8 mouse cellular contexts compared by ENCODE assay signal in genomic region chr7:27449256-27449862, GRCm38 (mm10). TPM values are rescaled to one million over a fixed set of nuclear protein-coding genes. Genes with fewer than 3 reads are reported as not detected.
DNase-seq lines count a peak whose midpoint lies in the region; ATAC-seq and TF ChIP-seq lines count a peak whose summit lies in the region.

No protein-coding gene starts in this region.

- 62% methylated on average over 10 of the region's 10 CpGs for WGBS in midbrain, embryonic 14.5 days
- WGBS in midbrain, embryonic 13.5 days: 62% methylated on average over 10 of the region's 10 CpGs
- 51% methylated on average over 10 of the region's 10 CpGs for WGBS in intestine, embryonic 15.5 days
- WGBS in thymus, adult 2 months: 74% methylated on average over 10 of the region's 10 CpGs

- ATAC-seq in midbrain, embryonic 14.5 days (ENCODE audit: low FRiP score, low TSS enrichment): no peak
- ATAC-seq in midbrain, embryonic 13.5 days: no peak
- ATAC-seq in intestine, embryonic 15.5 days: no peak

- DNase-seq in midbrain, embryonic 14.5 days: peak; percentile 65
- DNase-seq in c-Kit-positive CD71-negative TER-119-negative erythroid progenitor cells, embryonic 14.5 days (ENCODE audit: low read depth): peak; percentile 53
- peak; percentile 71 for DNase-seq in gastrocnemius, adult 18-20 months (ENCODE audit: low spot score)
- DNase-seq in left cerebral cortex, postnatal 4 days: peak; percentile 71
- DNase-seq in mesoderm, embryonic 11.5 days (ENCODE audit: low read depth, low spot score): peak; percentile 66
- peak; percentile 54 for DNase-seq in thymus, adult 2 months

- no peak for TF ChIP-seq POLR2A in thymus, adult 2 months (IDR thresholded peaks at IDR 0.05; ENCODE audit: control insufficient read depth, extremely low read depth, insufficient read depth, low read length, poor library complexity)

- H3K27me3 ChIP-seq in midbrain, embryonic 14.5 days (ENCODE audit: control insufficient read depth, insufficient read depth, low read length): no peaks in the 10 kb centered on the region
- peaks cover 22% of the 10 kb centered on the region for H3K27me3 ChIP-seq in midbrain, embryonic 13.5 days
- peaks cover 14% of the 10 kb centered on the region for H3K27me3 ChIP-seq in intestine, embryonic 15.5 days (replicated peaks)
- peaks cover 11% of the 10 kb centered on the region; the same call in 1 of the 2 replicates for H3K27me3 ChIP-seq in thymus, adult 2 months (ENCODE audit: control insufficient read depth, insufficient read depth, low read length)

- peaks cover 13% of the 10 kb centered on the region; the same call in 1 of the 2 replicates for H3K4me1 ChIP-seq in midbrain, embryonic 14.5 days (ENCODE audit: control insufficient read depth, insufficient read depth, low read length)
- H3K4me1 ChIP-seq in midbrain, embryonic 13.5 days (replicated peaks): peaks cover 22% of the 10 kb centered on the region
- H3K4me1 ChIP-seq in intestine, embryonic 15.5 days (replicated peaks): peaks cover 23% of the 10 kb centered on the region
- H3K4me1 ChIP-seq in thymus, adult 2 months (replicated peaks; ENCODE audit: control insufficient read depth, insufficient read depth, low read length): peaks cover 12% of the 10 kb centered on the region

- intact Hi-C loops in left cerebral cortex, postnatal 4 days (cut with DNase I): no loop called here

- H3K36me3 ChIP-seq in midbrain, embryonic 14.5 days (ENCODE audit: control insufficient read depth, insufficient read depth, low read length): no peaks in the 10 kb centered on the region
- H3K36me3 ChIP-seq in midbrain, embryonic 13.5 days: no peaks in the 10 kb centered on the region
- H3K36me3 ChIP-seq in intestine, embryonic 15.5 days: no peaks in the 10 kb centered on the region
- H3K36me3 ChIP-seq in thymus, adult 2 months (ENCODE audit: control insufficient read depth, insufficient read depth, low read length): no peaks in the 10 kb centered on the region

- no peaks in the 10 kb centered on the region for H3K9me3 ChIP-seq in midbrain, embryonic 14.5 days (ENCODE audit: control insufficient read depth, low read length)
- no peaks in the 10 kb centered on the region for H3K9me3 ChIP-seq in midbrain, embryonic 13.5 days
- no peaks in the 10 kb centered on the region for H3K9me3 ChIP-seq in intestine, embryonic 15.5 days

- no peak overlapping the region for H3K4me2 ChIP-seq in midbrain, embryonic 14.5 days (ENCODE audit: low read length)
- H3K4me2 ChIP-seq in midbrain, embryonic 13.5 days (replicated peaks): no peak overlapping the region
- H3K4me2 ChIP-seq in intestine, embryonic 15.5 days (replicated peaks): peak overlapping the region; percentile 95

- no peak overlapping the region for H3K27ac ChIP-seq in midbrain, embryonic 14.5 days (replicated peaks; ENCODE audit: low read depth, low read length)
- H3K27ac ChIP-seq in midbrain, embryonic 13.5 days: no peak overlapping the region
- 0 out of 2 replicates have a peak overlapping the region, but pooled peaks have one; percentile 7 for H3K27ac ChIP-seq in intestine, embryonic 15.5 days
- no peak overlapping the region for H3K27ac ChIP-seq in thymus, adult 2 months (ENCODE audit: control insufficient read depth, insufficient read depth, low read length)

- no peak overlapping the region for H3K4me3 ChIP-seq in midbrain, embryonic 14.5 days (replicated peaks; ENCODE audit: low read depth, low read length)
- H3K4me3 ChIP-seq in midbrain, embryonic 13.5 days (replicated peaks): no peak overlapping the region
- no peak overlapping the region for H3K4me3 ChIP-seq in intestine, embryonic 15.5 days (replicated peaks)
- no peak overlapping the region for H3K4me3 ChIP-seq in thymus, adult 2 months (ENCODE audit: control insufficient read depth, insufficient read depth, low read length)

- no peak overlapping the region for H3K9ac ChIP-seq in midbrain, embryonic 14.5 days (replicated peaks; ENCODE audit: low read length)
- H3K9ac ChIP-seq in midbrain, embryonic 13.5 days (replicated peaks): no peak overlapping the region
- no peak overlapping the region for H3K9ac ChIP-seq in intestine, embryonic 15.5 days

- TF ChIP-seq CTCF in thymus, adult 2 months (IDR thresholded peaks at IDR 0.05; ENCODE audit: borderline replicate concordance, control insufficient read depth, extremely low read depth, insufficient read depth, low read length, poor library complexity): no peak

RNA-seq across cellular contexts. Expression of gene Blvrb, which starts 1.6 kb away (rescaled TPM):
- polyA plus RNA-seq in midbrain, embryonic 14.5 days (2014; fragmentation: Nextera tagmentation; extraction: Ambion mirVana): 8.9 and 17.3 TPM in 2 replicates
- polyA plus RNA-seq in midbrain, embryonic 13.5 days (2015; fragmentation: Nextera tagmentation; extraction: Ambion mirVana): 14.8 and 16.1 TPM in 2 replicates
- 10 to 100 TPM; 12.5 to 12.7 TPM for total RNA-seq in gastrocnemius, adult 18-20 months (2021)
- polyA plus RNA-seq in intestine, embryonic 15.5 days (2015; fragmentation: Nextera tagmentation; extraction: Ambion mirVana): 60.4 and 77.5 TPM in 2 replicates
- 10 to 100 TPM in 1 of 2 experiments, 1 to 10 TPM in 1; 9.7 to 12.2 TPM for total RNA-seq in left cerebral cortex, postnatal 4 days (2021)
- 40.9 and 50.8 TPM in 2 replicates for polyA plus RNA-seq in thymus, adult 2 months (2012; rRNA removed)

RNA-seq across cellular contexts. Expression of gene Sptbn4, which starts 1.9 kb away (rescaled TPM):
- 4.1 and 4.7 TPM in 2 replicates for polyA plus RNA-seq in midbrain, embryonic 14.5 days (2014; fragmentation: Nextera tagmentation; extraction: Ambion mirVana)
- polyA plus RNA-seq in midbrain, embryonic 13.5 days (2015; fragmentation: Nextera tagmentation; extraction: Ambion mirVana): 1.1 and 2.2 TPM in 2 replicates
- not detected for total RNA-seq in gastrocnemius, adult 18-20 months (2021)
- 0.33 and 0.38 TPM in 2 replicates for polyA plus RNA-seq in intestine, embryonic 15.5 days (2015; fragmentation: Nextera tagmentation; extraction: Ambion mirVana)
- total RNA-seq in left cerebral cortex, postnatal 4 days (2021): 10 to 100 TPM; 75.3 to 82.5 TPM
- 0.13 TPM in 2 replicates for polyA plus RNA-seq in thymus, adult 2 months (2012; rRNA removed)

RNA-seq across cellular contexts. Expression of gene Sertad3, which starts 24.2 kb away (rescaled TPM):
- polyA plus RNA-seq in midbrain, embryonic 14.5 days (2014; fragmentation: Nextera tagmentation; extraction: Ambion mirVana): 6.6 and 9.8 TPM in 2 replicates
- polyA plus RNA-seq in midbrain, embryonic 13.5 days (2015; fragmentation: Nextera tagmentation; extraction: Ambion mirVana): 12.4 and 12.6 TPM in 2 replicates
- 1 to 10 TPM; 3.0 to 4.0 TPM for total RNA-seq in gastrocnemius, adult 18-20 months (2021)
- 25.7 and 27.0 TPM in 2 replicates for polyA plus RNA-seq in intestine, embryonic 15.5 days (2015; fragmentation: Nextera tagmentation; extraction: Ambion mirVana)
- total RNA-seq in left cerebral cortex, postnatal 4 days (2021): 1 to 10 TPM; 3.1 to 3.2 TPM
- 25.8 and 26.7 TPM in 2 replicates for polyA plus RNA-seq in thymus, adult 2 months (2012; rRNA removed)

RNA-seq across cellular contexts. Expression of gene Sertad1, which starts 37.4 kb away (rescaled TPM):
- 6.0 and 7.5 TPM in 2 replicates for polyA plus RNA-seq in midbrain, embryonic 14.5 days (2014; fragmentation: Nextera tagmentation; extraction: Ambion mirVana)
- 8.2 and 8.5 TPM in 2 replicates for polyA plus RNA-seq in midbrain, embryonic 13.5 days (2015; fragmentation: Nextera tagmentation; extraction: Ambion mirVana)
- 1 to 10 TPM; 6.9 to 8.4 TPM for total RNA-seq in gastrocnemius, adult 18-20 months (2021)
- 36.0 and 39.0 TPM in 2 replicates for polyA plus RNA-seq in intestine, embryonic 15.5 days (2015; fragmentation: Nextera tagmentation; extraction: Ambion mirVana)
- 1 to 10 TPM; 3.3 to 3.5 TPM for total RNA-seq in left cerebral cortex, postnatal 4 days (2021)
- 44.9 and 46.4 TPM in 2 replicates for polyA plus RNA-seq in thymus, adult 2 months (2012; rRNA removed)

RNA-seq across cellular contexts. Expression of gene Prx, which starts 49.8 kb away (rescaled TPM):
- 0.77 and 0.97 TPM in 2 replicates for polyA plus RNA-seq in midbrain, embryonic 14.5 days (2014; fragmentation: Nextera tagmentation; extraction: Ambion mirVana)
- 1.2 and 1.6 TPM in 2 replicates for polyA plus RNA-seq in midbrain, embryonic 13.5 days (2015; fragmentation: Nextera tagmentation; extraction: Ambion mirVana)
- total RNA-seq in gastrocnemius, adult 18-20 months (2021): 1 to 10 TPM; 5.2 to 6.6 TPM
- 2.7 and 3.2 TPM in 2 replicates for polyA plus RNA-seq in intestine, embryonic 15.5 days (2015; fragmentation: Nextera tagmentation; extraction: Ambion mirVana)
- total RNA-seq in left cerebral cortex, postnatal 4 days (2021): 1 to 10 TPM; 2.6 to 2.7 TPM
- 2.0 and 2.4 TPM in 2 replicates for polyA plus RNA-seq in thymus, adult 2 months (2012; rRNA removed)
